Mouse (Mus musculus): ENCODE measurements at regions not wholly inside any gene's neighbourhood (a gene's known extent, or its start where the extent isn't known, plus 50 kb on each side); places are given as distances from the start of the nearest gene placed in this dataset.

GRCm38 (mm10) chr19:22047657-22048056 lies 91.2 kb upstream of the Trpm3 start:
- DNase-seq (ENCODE audit: low spot score), result no peak

GRCm38 (mm10) chr19:22066302-22066701 lies 72.5 kb upstream of the Trpm3 start:
- no peak for DNase-seq (ENCODE audit: low spot score)

GRCm38 (mm10) chr19:22070246-22071030 lies 68.4 kb upstream of the Trpm3 start:
- no peak for DNase-seq (ENCODE audit: low spot score)

GRCm38 (mm10) chr19:22071701-22072100 lies 67.1 kb upstream of the Trpm3 start:
- no peak for DNase-seq (ENCODE audit: low spot score)

GRCm38 (mm10) chr19:22074042-22074441 lies 64.8 kb upstream of the Trpm3 start:
- DNase-seq (ENCODE audit: low spot score), result no peak

- DNase-seq (ENCODE audit: low spot score), result no peak
Observed at GRCm38 (mm10) chr19:22081448-22081847, 57.4 kb upstream of the Trpm3 start.

Measured in embryo, embryonic 10.5 days (tissue).